Mouse (Mus musculus) testis, postnatal 10 days (tissue): Measurements from ENCODE around the gene Acer2.

Source experiments
- DNase-seq: peaks from one replicate; pipeline ENCODE4 v3.0.0; 2021; ENCODE audit warnings: low spot score

Gene Acer2

DNA sequence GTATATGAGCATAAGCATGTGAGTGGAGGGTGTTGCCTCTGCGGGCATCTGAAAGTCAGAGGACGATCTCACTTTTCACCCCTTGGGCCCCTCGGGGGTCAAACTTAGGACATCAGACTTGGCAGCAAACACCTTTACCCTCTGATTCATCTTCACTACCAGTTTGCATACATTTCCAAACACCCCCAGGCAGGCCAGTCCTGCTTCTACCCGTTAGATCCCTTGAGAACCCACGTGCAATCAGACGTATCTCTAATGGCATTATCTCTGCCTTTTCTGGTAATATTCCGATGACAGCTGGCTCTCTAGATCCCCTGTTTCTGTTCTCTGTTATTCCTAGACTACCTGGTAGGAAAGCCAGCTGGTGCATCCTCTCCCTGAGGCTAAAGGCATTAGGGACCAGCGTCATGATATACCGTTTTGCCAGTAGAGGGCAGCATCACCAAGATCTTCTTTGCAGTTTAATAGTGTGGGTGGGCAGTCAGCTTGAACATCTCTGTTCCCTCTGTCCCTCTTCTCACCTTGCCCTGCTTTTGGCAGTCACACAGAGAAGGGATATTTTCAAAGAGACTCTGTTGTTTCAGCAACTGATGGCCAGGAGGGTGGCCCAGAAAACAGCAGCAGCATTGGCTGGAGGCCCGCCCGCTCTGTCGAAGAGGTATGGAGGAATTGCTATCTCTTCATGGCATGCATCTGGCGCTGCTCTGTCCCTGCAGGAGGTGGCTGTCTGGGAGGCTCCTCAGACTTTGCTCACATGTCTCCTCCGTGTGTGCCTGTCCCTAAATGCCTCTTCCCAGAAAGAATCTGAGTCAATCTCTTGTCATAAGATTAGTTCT lies 83.6 kb downstream of the Acer2 start:
- DNase-seq: peak; percentile 79

GRCm38 (mm10) chr4:86977272-86977671 lies 103.1 kb downstream of the Acer2 start:
- no peak for DNase-seq
